Mouse (Mus musculus): ENCODE data around the gene Prlr. TPM values are rescaled to one million over a fixed set of nuclear protein-coding genes. Genes with fewer than 3 reads are reported as not detected.

Gene Prlr
- total and polyA plus RNA-seq, 3 experiments = 0.16 TPM; not detected in 2

DNA sequence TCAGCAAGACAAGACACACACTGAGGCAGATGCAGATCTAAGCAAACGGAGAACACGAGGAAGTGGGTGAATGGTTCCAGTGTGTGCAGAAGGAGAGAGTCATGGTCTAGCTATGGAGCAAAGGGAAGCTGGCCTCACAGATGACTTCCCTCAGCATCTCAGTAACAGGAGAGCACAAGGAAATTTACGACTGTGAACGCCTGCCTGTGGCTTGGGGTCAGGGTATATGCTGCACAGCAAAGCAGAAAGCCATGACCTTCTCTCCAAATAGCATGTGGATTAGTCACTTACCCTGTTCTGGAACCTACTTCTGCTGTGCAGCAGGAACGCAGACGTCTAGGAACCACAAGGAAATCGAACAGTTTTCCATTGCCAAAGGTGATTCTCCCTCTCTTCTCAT lies 1.4 kb upstream of the Prlr start:
- ATAC-seq (ENCODE audit: extremely low read depth, insufficient number of reproducible peaks, low FRiP score, poor library complexity, severe bottlenecking) (no peak), DNase-seq (ENCODE audit: low spot score) (no peak)
- no peak overlapping the region for H3K4me3 ChIP-seq (ENCODE audit: low read depth, low read length)
- TF ChIP-seq GATA2 (IDR thresholded peaks at IDR 0.05; ENCODE audit: borderline replicate concordance, low read depth, low read length) (no peak), TAL1 (conservative IDR thresholded peaks at IDR 0.05; ENCODE audit: low read depth, low read length) (no peak), GATA1 (IDR thresholded peaks at IDR 0.05; ENCODE audit: borderline replicate concordance, low read length) (no peak), POLR2AphosphoS5 (IDR thresholded peaks at IDR 0.05; ENCODE audit: insufficient replicate concordance, low read depth, low read length) (no peak), CTCF (IDR thresholded peaks at IDR 0.05; ENCODE audit: low read depth, low read length) (no peak)
- no peaks in the 10 kb centered on the region for H3K27me3 ChIP-seq (ENCODE audit: insufficient read depth, low read length)
- no peaks in the 10 kb centered on the region for H3K4me1 ChIP-seq (ENCODE audit: insufficient read depth, low read depth, low read length)
- no peaks in the 10 kb centered on the region for H3K36me3 ChIP-seq (replicated peaks)
- no peaks in the 10 kb centered on the region for H3K9me3 ChIP-seq (replicated peaks)

DNA sequence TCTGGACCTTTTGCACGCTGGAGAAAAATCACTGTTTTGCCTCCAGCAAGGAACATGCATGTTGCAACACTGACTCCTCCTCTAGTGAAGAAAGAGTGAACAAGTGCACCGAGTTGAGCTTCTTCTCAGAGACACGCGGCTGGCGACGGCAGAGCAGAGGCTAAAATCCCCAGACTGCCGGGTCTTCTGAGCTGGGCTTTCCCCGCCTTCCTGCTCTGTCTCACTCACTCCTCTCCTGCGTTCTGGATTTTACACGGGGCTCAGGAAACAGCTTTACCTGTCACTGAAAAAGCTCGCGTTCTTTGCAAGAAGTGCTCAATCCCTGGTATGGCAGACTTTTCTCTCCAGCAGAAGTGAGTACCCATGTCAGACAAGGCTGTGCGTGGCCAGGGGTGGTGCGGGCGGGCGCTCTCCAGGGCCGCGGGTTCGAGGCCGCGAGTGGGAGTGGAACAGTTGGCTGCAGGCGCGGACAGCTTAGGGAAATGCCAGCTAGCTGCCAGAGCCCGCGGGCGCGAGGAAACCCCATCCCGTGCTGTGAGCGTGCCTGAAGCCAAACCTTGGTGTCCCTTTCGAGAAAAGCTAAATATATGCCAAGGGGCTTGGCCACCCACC lies 587 bp downstream of the Prlr start:
- no peak for ATAC-seq (ENCODE audit: extremely low read depth, insufficient number of reproducible peaks, low FRiP score, poor library complexity, severe bottlenecking)
- Histone ChIP-seq H3K36me3 (replicated peaks) (no peaks in the 10 kb centered on the region), H3K4me1 (ENCODE audit: insufficient read depth, low read depth, low read length) (no peaks in the 10 kb centered on the region), H3K27me3 (ENCODE audit: insufficient read depth, low read length) (no peaks in the 10 kb centered on the region), H3K9me3 (replicated peaks) (no peaks in the 10 kb centered on the region), H3K4me3 (ENCODE audit: low read depth, low read length) (no peak overlapping the region)
- DNase-seq (ENCODE audit: low spot score) = no peak
- TF ChIP-seq CTCF (IDR thresholded peaks at IDR 0.05; ENCODE audit: low read depth, low read length) (no peak), POLR2AphosphoS5 (IDR thresholded peaks at IDR 0.05; ENCODE audit: insufficient replicate concordance, low read depth, low read length) (no peak), TAL1 (conservative IDR thresholded peaks at IDR 0.05; ENCODE audit: low read depth, low read length) (no peak), GATA2 (IDR thresholded peaks at IDR 0.05; ENCODE audit: borderline replicate concordance, low read depth, low read length) (no peak), GATA1 (IDR thresholded peaks at IDR 0.05; ENCODE audit: borderline replicate concordance, low read length) (no peak)

DNA sequence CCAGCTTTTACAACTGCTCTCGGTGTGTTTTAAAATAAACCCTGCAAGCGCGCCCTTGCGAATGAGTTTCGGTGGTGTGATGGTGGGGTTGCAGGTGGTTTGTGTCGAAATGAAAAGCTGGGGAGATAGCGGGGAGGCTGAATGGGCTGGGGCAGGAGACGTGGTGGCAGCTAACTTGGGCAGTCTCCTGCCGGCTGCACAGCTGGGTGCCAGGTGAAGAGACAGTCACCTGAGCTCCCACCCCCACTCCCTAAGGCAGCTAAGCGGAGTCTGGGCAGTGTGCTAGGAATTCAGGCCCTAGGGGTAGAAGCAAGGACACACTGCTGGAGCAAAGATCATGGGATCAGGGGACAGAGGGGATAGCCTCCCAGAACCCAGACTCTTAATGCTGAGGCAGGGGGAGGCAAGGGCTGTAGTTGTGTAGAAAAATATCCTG lies 1.1 kb downstream of the Prlr start:
- DNase-seq (ENCODE audit: low spot score) (no peak), ATAC-seq (ENCODE audit: extremely low read depth, insufficient number of reproducible peaks, low FRiP score, poor library complexity, severe bottlenecking) (no peak)
- Histone ChIP-seq H3K9me3 (replicated peaks) (no peaks in the 10 kb centered on the region), H3K27me3 (ENCODE audit: insufficient read depth, low read length) (no peaks in the 10 kb centered on the region), H3K36me3 (replicated peaks) (no peaks in the 10 kb centered on the region), H3K4me3 (ENCODE audit: low read depth, low read length) (no peak overlapping the region), H3K4me1 (ENCODE audit: insufficient read depth, low read depth, low read length) (no peaks in the 10 kb centered on the region)
- TF ChIP-seq TAL1 (conservative IDR thresholded peaks at IDR 0.05; ENCODE audit: low read depth, low read length) (no peak), GATA2 (IDR thresholded peaks at IDR 0.05; ENCODE audit: borderline replicate concordance, low read depth, low read length) (no peak), POLR2AphosphoS5 (IDR thresholded peaks at IDR 0.05; ENCODE audit: insufficient replicate concordance, low read depth, low read length) (no peak), CTCF (IDR thresholded peaks at IDR 0.05; ENCODE audit: low read depth, low read length) (no peak), GATA1 (IDR thresholded peaks at IDR 0.05; ENCODE audit: borderline replicate concordance, low read length) (no peak)

DNA sequence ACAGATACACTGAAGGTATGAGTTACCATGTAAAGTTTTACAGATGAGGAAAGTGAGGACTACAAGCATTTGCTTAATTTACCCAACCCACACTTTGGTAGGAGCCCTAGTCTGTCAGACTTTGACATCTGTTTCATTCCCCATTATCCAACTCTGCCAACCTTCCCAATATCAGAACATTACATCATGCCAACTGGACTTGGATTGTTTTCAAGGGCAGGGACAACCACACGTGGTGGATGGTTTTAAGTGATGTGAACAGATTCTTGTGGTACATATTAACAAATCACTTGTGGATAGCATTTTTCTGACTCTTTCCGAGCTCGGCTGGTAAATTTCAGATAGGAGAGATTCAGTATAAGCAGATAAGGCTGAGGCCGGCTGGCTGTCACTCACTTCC lies 3.7 kb downstream of the Prlr start:
- no peak overlapping the region for H3K4me3 ChIP-seq (ENCODE audit: low read depth, low read length)
- H3K36me3 ChIP-seq (replicated peaks) = no peaks in the 10 kb centered on the region
- H3K9me3 ChIP-seq (replicated peaks) = no peaks in the 10 kb centered on the region
- DNase-seq (ENCODE audit: low spot score) (no peak), ATAC-seq (ENCODE audit: extremely low read depth, insufficient number of reproducible peaks, low FRiP score, poor library complexity, severe bottlenecking) (no peak)
- TF ChIP-seq CTCF (IDR thresholded peaks at IDR 0.05; ENCODE audit: low read depth, low read length) (no peak), POLR2AphosphoS5 (IDR thresholded peaks at IDR 0.05; ENCODE audit: insufficient replicate concordance, low read depth, low read length) (no peak), TAL1 (conservative IDR thresholded peaks at IDR 0.05; ENCODE audit: low read depth, low read length) (no peak), GATA2 (IDR thresholded peaks at IDR 0.05; ENCODE audit: borderline replicate concordance, low read depth, low read length) (no peak), GATA1 (IDR thresholded peaks at IDR 0.05; ENCODE audit: borderline replicate concordance, low read length) (no peak)
- no peaks in the 10 kb centered on the region for H3K27me3 ChIP-seq (ENCODE audit: insufficient read depth, low read length)
- H3K4me1 ChIP-seq (ENCODE audit: insufficient read depth, low read depth, low read length) = no peaks in the 10 kb centered on the region

DNA sequence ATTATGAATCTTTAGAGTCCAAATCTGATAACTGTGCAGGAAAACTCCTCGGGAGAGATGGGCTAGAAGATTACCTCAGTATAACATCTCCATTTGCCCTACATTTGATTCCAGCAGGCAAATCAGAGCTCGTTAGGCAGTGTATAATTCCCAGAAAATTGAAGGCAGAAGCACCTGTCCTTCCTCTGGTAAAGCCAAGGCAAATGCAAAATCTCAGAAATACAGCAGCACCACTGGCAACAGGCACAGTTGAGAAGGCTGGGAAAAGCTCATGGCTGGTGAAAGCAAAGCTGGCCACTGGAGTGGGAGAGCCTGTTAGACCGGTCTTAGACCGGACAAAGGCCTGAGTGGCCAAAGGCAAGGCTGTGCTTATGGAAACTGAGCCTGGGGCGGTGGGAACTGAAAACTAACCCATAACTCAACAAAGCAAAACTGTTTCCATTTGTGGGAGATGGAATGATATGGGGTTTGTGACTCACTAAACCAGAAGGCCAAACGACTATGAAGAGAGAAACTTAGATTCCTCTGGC lies 15.1 kb downstream of the Prlr start:
- no peaks in the 10 kb centered on the region for H3K27me3 ChIP-seq (ENCODE audit: insufficient read depth, low read length)
- ATAC-seq (ENCODE audit: extremely low read depth, insufficient number of reproducible peaks, low FRiP score, poor library complexity, severe bottlenecking) (no peak), DNase-seq (ENCODE audit: low spot score) (no peak)
- no peak for TF ChIP-seq POLR2AphosphoS5 (IDR thresholded peaks at IDR 0.05; ENCODE audit: insufficient replicate concordance, low read depth, low read length)
- TF ChIP-seq GATA1 (IDR thresholded peaks at IDR 0.05; ENCODE audit: borderline replicate concordance, low read length) = no peak
- TF ChIP-seq GATA2 (IDR thresholded peaks at IDR 0.05; ENCODE audit: borderline replicate concordance, low read depth, low read length) = no peak
- TF ChIP-seq CTCF (IDR thresholded peaks at IDR 0.05; ENCODE audit: low read depth, low read length) = no peak
- TF ChIP-seq TAL1 (conservative IDR thresholded peaks at IDR 0.05; ENCODE audit: low read depth, low read length) = no peak
- H3K4me1 ChIP-seq (ENCODE audit: insufficient read depth, low read depth, low read length) = no peaks in the 10 kb centered on the region
- no peaks in the 10 kb centered on the region for H3K36me3 ChIP-seq (replicated peaks)
- H3K9me3 ChIP-seq (replicated peaks) = no peaks in the 10 kb centered on the region
- H3K4me3 ChIP-seq (ENCODE audit: low read depth, low read length) = no peak overlapping the region

DNA sequence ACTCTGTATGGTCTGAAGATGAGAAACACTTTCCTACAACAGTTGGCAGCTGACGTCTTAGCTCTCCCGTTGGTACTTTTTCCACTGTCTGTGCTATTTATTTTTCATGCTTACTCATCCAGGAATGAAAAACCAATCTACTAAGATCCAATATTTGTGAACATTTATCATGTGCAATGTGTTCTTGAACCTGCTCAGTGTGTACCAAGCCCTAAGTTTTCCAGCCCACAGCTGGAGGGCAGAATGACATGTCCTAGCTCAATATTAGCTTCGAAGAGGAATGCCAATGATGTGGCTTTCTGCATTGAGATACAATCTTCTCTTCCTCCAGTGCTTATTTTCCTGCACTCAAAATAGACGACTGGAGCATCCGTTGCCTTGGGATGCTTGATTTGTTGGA lies 24.0 kb downstream of the Prlr start:
- Histone ChIP-seq H3K9me3 (replicated peaks) (no peaks in the 10 kb centered on the region), H3K4me1 (ENCODE audit: insufficient read depth, low read depth, low read length) (no peaks in the 10 kb centered on the region), H3K27me3 (ENCODE audit: insufficient read depth, low read length) (no peaks in the 10 kb centered on the region), H3K36me3 (replicated peaks) (no peaks in the 10 kb centered on the region), H3K4me3 (ENCODE audit: low read depth, low read length) (no peak overlapping the region)
- no peak for TF ChIP-seq GATA1 (IDR thresholded peaks at IDR 0.05; ENCODE audit: borderline replicate concordance, low read length)
- no peak for TF ChIP-seq POLR2AphosphoS5 (IDR thresholded peaks at IDR 0.05; ENCODE audit: insufficient replicate concordance, low read depth, low read length)
- TF ChIP-seq TAL1 (conservative IDR thresholded peaks at IDR 0.05; ENCODE audit: low read depth, low read length) = no peak
- no peak for TF ChIP-seq CTCF (IDR thresholded peaks at IDR 0.05; ENCODE audit: low read depth, low read length)
- TF ChIP-seq GATA2 (IDR thresholded peaks at IDR 0.05; ENCODE audit: borderline replicate concordance, low read depth, low read length) = no peak
- ATAC-seq (ENCODE audit: extremely low read depth, insufficient number of reproducible peaks, low FRiP score, poor library complexity, severe bottlenecking) = no peak
- DNase-seq (ENCODE audit: low spot score) = no peak

Measured in G1E (cell line).